Mouse (Mus musculus) CH12.LX (cell line): ENCODE results near the gene Rnf7. TPM values are rescaled to one million over a fixed set of nuclear protein-coding genes. Genes with fewer than 3 reads are reported as not detected.

Source experiments
- DNase-seq: peaks from one replicate; pipeline ENCODE4 v3.0.0-alpha.2; 2013; ENCODE audit errors: extremely low read depth
- H3K27ac ChIP-seq: 2 replicates; pipeline ENCODE4 v1.5.1; 2012; ENCODE audit warnings: low read depth, mild to moderate bottlenecking, control low read depth, moderate library complexity; ENCODE audit not compliant: insufficient read depth
- H3K27me3 ChIP-seq: replicated peaks from 2 replicates; pipeline ENCODE3; 2012; ENCODE audit warnings: inconsistent platforms
- H3K36me3 ChIP-seq, 2 experiments: replicated peaks in 1 of 2; 2 replicates each; pipeline versions ENCODE3 to v1.6.1; 2012; ENCODE audit warnings: inconsistent platforms in 1 of 2, low read length in 1 of 2, mild to moderate bottlenecking in 1 of 2, mixed read lengths in 1 of 2, moderate library complexity in 1 of 2; ENCODE audit not compliant: control insufficient read depth in 1 of 2, insufficient read depth in 1 of 2
- H3K4me1 ChIP-seq, 2 experiments: 2 replicates each; pipeline ENCODE4 v1.6.1; 2012; ENCODE audit warnings: inconsistent platforms in 1 of 2, moderate library complexity in 1 of 2; ENCODE audit not compliant: insufficient read depth in 2 of 2, control insufficient read depth in 1 of 2
- H3K4me2 ChIP-seq: 2 replicates; pipeline ENCODE4 v1.6.1; 2012; ENCODE audit warnings: low read depth, mild to moderate bottlenecking, control low read depth; ENCODE audit not compliant: poor library complexity, insufficient read depth, severe bottlenecking
- H3K4me3 ChIP-seq, 3 experiments: fragments of 150-350 bp in 1 of 3; sonication (generic) in 1 of 3; replicated peaks in 1 of 3; 2 replicates each; pipeline versions ENCODE3 to v1.5.1; 2011 to 2012; ENCODE audit warnings: low read depth in 2 of 3, low read length in 2 of 3, mild to moderate bottlenecking in 2 of 3, moderate library complexity in 2 of 3, control low read depth in 1 of 3, improper control_type of control experiment in 1 of 3, inconsistent platforms in 1 of 3, mixed read lengths in 1 of 3; ENCODE audit not compliant: poor library complexity in 1 of 3
- H3K79me2 ChIP-seq: replicated peaks from 2 replicates; pipeline ENCODE4 v1.6.1; 2012; ENCODE audit warnings: mild to moderate bottlenecking, moderate library complexity; ENCODE audit not compliant: control insufficient read depth, poor library complexity, insufficient read depth, severe bottlenecking; ENCODE audit errors: extremely low read depth
- H3K9ac ChIP-seq: 2 replicates; pipeline ENCODE4 v1.6.1; 2012; ENCODE audit warnings: low read depth, mild to moderate bottlenecking, control low read depth, moderate library complexity; ENCODE audit not compliant: insufficient read depth
- H3K9me3 ChIP-seq: replicated peaks from 2 replicates; pipeline ENCODE3; 2012; ENCODE audit warnings: low read length, inconsistent platforms, mixed read lengths
- BHLHE40 ChIP-seq: IDR thresholded peaks from 2 replicates; pipeline ENCODE4 v1.6.1; 2011; ENCODE audit warnings: mild to moderate bottlenecking, low read depth, low read length, improper control_type of control experiment
- CHD1 ChIP-seq: IDR thresholded peaks from 2 replicates; pipeline ENCODE4 v1.6.1; 2012; ENCODE audit warnings: low read depth, low read length, improper control_type of control experiment, inconsistent platforms
- CHD2 ChIP-seq: IDR thresholded peaks from 2 replicates; pipeline ENCODE4 v1.6.1; 2011; ENCODE audit warnings: low read length, improper control_type of control experiment
- CTCF ChIP-seq, 2 experiments: IDR thresholded peaks in 1 of 2; conservative IDR thresholded peaks in 1 of 2; 2 replicates each; pipeline ENCODE4 v1.5.1; 2011 to 2012; ENCODE audit warnings: low read depth in 2 of 2, low read length in 2 of 2, improper control_type of control experiment in 1 of 2, inconsistent platforms in 1 of 2, mild to moderate bottlenecking in 1 of 2, moderate library complexity in 1 of 2
- E2F4 ChIP-seq: IDR thresholded peaks from 2 replicates; pipeline ENCODE4 v1.6.1; 2011; ENCODE audit warnings: low read depth, low read length, improper control_type of control experiment; ENCODE audit not compliant: insufficient replicate concordance
- ELF1 ChIP-seq: IDR thresholded peaks from 2 replicates; pipeline ENCODE4 v1.6.1; 2014; ENCODE audit warnings: low read depth, mild to moderate bottlenecking, inconsistent platforms, low read length, improper control_type of control experiment
- EP300 ChIP-seq: IDR thresholded peaks from 2 replicates; pipeline ENCODE4 v1.6.1; 2011; ENCODE audit warnings: low read length, improper control_type of control experiment
- HCFC1 ChIP-seq: IDR thresholded peaks from 2 replicates; pipeline ENCODE4 v1.6.1; 2012; ENCODE audit warnings: low read depth, mild to moderate bottlenecking, inconsistent platforms, low read length, improper control_type of control experiment
- IRF4 ChIP-seq: IDR thresholded peaks from 2 replicates; pipeline ENCODE4 v1.6.1; 2014; ENCODE audit warnings: low read depth, mild to moderate bottlenecking, inconsistent platforms, low read length, improper control_type of control experiment
- JUN ChIP-seq: IDR thresholded peaks from 2 replicates; pipeline ENCODE4 v1.6.1; 2011; ENCODE audit warnings: low read depth, mild to moderate bottlenecking, low read length, improper control_type of control experiment, moderate library complexity; ENCODE audit not compliant: insufficient read depth
- JUND ChIP-seq: conservative IDR thresholded peaks from 2 replicates; pipeline ENCODE4 v1.6.1; 2011; ENCODE audit warnings: low read depth, low read length, improper control_type of control experiment
- KAT2A ChIP-seq: IDR thresholded peaks from 2 replicates; pipeline ENCODE4 v1.6.1; 2012; ENCODE audit warnings: low read length, improper control_type of control experiment, inconsistent platforms; ENCODE audit not compliant: insufficient replicate concordance
- MAZ ChIP-seq: IDR thresholded peaks from 2 replicates; pipeline ENCODE4 v1.6.1; 2012; ENCODE audit warnings: low read depth, mild to moderate bottlenecking, inconsistent platforms, low read length, improper control_type of control experiment, moderate library complexity
- MEF2A ChIP-seq: IDR thresholded peaks from 2 replicates; pipeline ENCODE4 v1.6.1; 2014; ENCODE audit warnings: low read depth, mild to moderate bottlenecking, inconsistent platforms, low read length, improper control_type of control experiment, borderline replicate concordance
- MYC ChIP-seq: IDR thresholded peaks from 2 replicates; pipeline ENCODE4 v1.6.1; 2011; ENCODE audit warnings: low read depth, mild to moderate bottlenecking, improper control_type of control experiment, low read length
- NELFE ChIP-seq: IDR thresholded peaks from 2 replicates; pipeline ENCODE4 v1.6.1; 2011; ENCODE audit warnings: low read depth, low read length, improper control_type of control experiment
- NRF1 ChIP-seq: IDR thresholded peaks from 2 replicates; pipeline ENCODE4 v1.6.1; 2014; ENCODE audit warnings: low read depth, mild to moderate bottlenecking, inconsistent platforms, low read length, improper control_type of control experiment, moderate library complexity
- PAX5 ChIP-seq: IDR thresholded peaks from 2 replicates; pipeline ENCODE4 v1.6.1; 2012; ENCODE audit warnings: low read length, inconsistent platforms, mixed read lengths
- RAD21 ChIP-seq: IDR thresholded peaks from 2 replicates; pipeline ENCODE4 v1.6.1; 2011; ENCODE audit warnings: low read depth, mild to moderate bottlenecking, low read length, improper control_type of control experiment, moderate library complexity
- SIN3A ChIP-seq: IDR thresholded peaks from 2 replicates; pipeline ENCODE4 v1.6.1; 2012; ENCODE audit warnings: low read length, improper control_type of control experiment, inconsistent platforms
- SMC3 ChIP-seq: IDR thresholded peaks from 2 replicates; pipeline ENCODE4 v1.6.1; 2011; ENCODE audit warnings: low read depth, low read length, improper control_type of control experiment
- TBP ChIP-seq: conservative IDR thresholded peaks from 2 replicates; pipeline ENCODE4 v1.6.1; 2011; ENCODE audit warnings: low read depth, low read length, improper control_type of control experiment
- UBTF ChIP-seq: IDR thresholded peaks from 2 replicates; pipeline ENCODE4 v1.6.1; 2012; ENCODE audit warnings: low read depth, mild to moderate bottlenecking, inconsistent platforms, low read length, improper control_type of control experiment, moderate library complexity
- USF1 ChIP-seq: IDR thresholded peaks from 2 replicates; pipeline ENCODE4 v1.6.1; 2014; ENCODE audit warnings: low read depth, mild to moderate bottlenecking, inconsistent platforms, low read length, improper control_type of control experiment
- USF2 ChIP-seq: conservative IDR thresholded peaks from 2 replicates; pipeline ENCODE4 v1.6.1; 2011; ENCODE audit warnings: low read depth, low read length, improper control_type of control experiment
- ZC3H11A ChIP-seq: IDR thresholded peaks from 2 replicates; pipeline ENCODE4 v1.6.1; 2012; ENCODE audit warnings: low read depth, mild to moderate bottlenecking, inconsistent platforms, low read length, improper control_type of control experiment
- ZKSCAN1 ChIP-seq: IDR thresholded peaks from 2 replicates; pipeline ENCODE4 v1.6.1; 2012; ENCODE audit warnings: low read depth, inconsistent platforms, low read length, improper control_type of control experiment, borderline replicate concordance
- ZMIZ1 ChIP-seq: IDR thresholded peaks from 2 replicates; pipeline ENCODE4 v1.6.1; 2012; ENCODE audit warnings: low read depth, mild to moderate bottlenecking, inconsistent platforms, low read length, improper control_type of control experiment
- ZNF384 ChIP-seq: IDR thresholded peaks from 2 replicates; pipeline ENCODE4 v1.6.1; 2012; ENCODE audit warnings: low read depth, low read length, improper control_type of control experiment, inconsistent platforms
- dilution Hi-C: fragments of 300-500 bp; cut with MboI; formaldehyde crosslinking; loops from 2 replicates; pipeline ENCODE4 v1.14.3; 2020; ENCODE audit warnings: low sequenced_read_pairs; ENCODE audit not compliant: extremely low pct_unique_long_range_greater_than_20kb, extremely low pct_ligation_motif_present
- in situ Hi-C: fragments of 300-500 bp; cut with MboI; formaldehyde crosslinking; loops from 3 replicates; pipeline ENCODE4 v1.14.3; 2019; ENCODE audit warnings: low sequenced_read_pairs, low pct_ligation_motif_present, low pct_unique_long_range_greater_than_20kb, mixed read lengths
- polyA plus RNA-seq: library from polyadenylated mRNA; unstranded; fragments of >175 nt; gene quantifications from 2 replicates; pipeline ENCODE4 v1.2.1, GENCODE M21; 2012; ENCODE audit warnings: low read depth; ENCODE audit not compliant: insufficient read length
- total RNA-seq, 2 experiments: library from RNA; depleted of rRNA; stranded (reverse); fragments of 300-350 nt in 1 of 2; fragments of >200 nt in 1 of 2; gene quantifications; 2 replicates each; pipeline ENCODE4 v1.2.3; 2012 to 2014

Gene Rnf7
- total and polyA plus RNA-seq, 3 experiments: 131 to 277 (median 135) TPM

DNA sequence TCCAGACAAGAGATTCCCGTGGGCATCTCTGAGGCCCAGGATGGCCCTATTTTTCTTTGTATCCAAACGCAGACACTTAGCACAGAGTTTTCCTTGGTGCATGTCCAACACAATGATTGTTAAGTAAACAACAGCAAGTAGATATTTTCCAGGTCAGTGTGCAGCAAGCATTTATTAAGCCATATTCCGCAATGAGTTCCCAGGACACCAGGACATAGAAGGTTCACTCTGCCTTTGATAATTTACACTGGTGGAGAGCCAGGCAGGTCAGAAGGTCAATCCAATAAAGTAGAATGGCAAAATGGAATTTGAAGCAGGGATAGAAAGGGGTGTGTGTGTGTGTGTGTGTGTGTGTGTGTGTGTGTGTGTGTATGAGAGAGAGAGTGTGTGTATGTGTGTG, 47.4 kb downstream of the Rnf7 start:
- DNase-seq: no peak
- no peaks in the 10 kb centered on the region for H3K36me3 ChIP-seq
- H3K27me3 ChIP-seq: no peaks in the 10 kb centered on the region
- no peak for TF ChIP-seq CTCF (conservative IDR thresholded peaks at IDR 0.05 in 1 of 2, IDR thresholded peaks at IDR 0.05 in 1 of 2; ENCODE audit: low read depth in 2 of 2, low read length in 2 of 2)
- no peak for TF ChIP-seq JUND
- TF ChIP-seq USF1: no peak
- no peak for TF ChIP-seq RAD21
- TF ChIP-seq ZNF384: no peak
- no peak for TF ChIP-seq MAZ
- TF ChIP-seq E2F4: no peak
- no peak for TF ChIP-seq EP300
- no peak for TF ChIP-seq CHD1
- TF ChIP-seq PAX5: no peak
- TF ChIP-seq MEF2A: no peak
- no peak for TF ChIP-seq UBTF
- TF ChIP-seq SIN3A: no peak
- no peak for TF ChIP-seq CHD2
- TF ChIP-seq JUN: no peak
- no peak for TF ChIP-seq NELFE
- no peak for TF ChIP-seq ZC3H11A
- TF ChIP-seq MYC: no peak
- no peak for TF ChIP-seq ZMIZ1
- no peak for TF ChIP-seq IRF4
- H3K4me1 ChIP-seq: no peaks in the 10 kb centered on the region
- no peak overlapping the region for H3K9ac ChIP-seq
- no peak overlapping the region for H3K4me3 ChIP-seq
- dilution Hi-C loops (no loop called here), in situ Hi-C loops (no loop called here)
- H3K79me2 ChIP-seq: no peaks in the 10 kb centered on the region
- no peaks in the 10 kb centered on the region for H3K9me3 ChIP-seq
- H3K4me2 ChIP-seq: no peak overlapping the region
- no peak overlapping the region for H3K27ac ChIP-seq

DNA sequence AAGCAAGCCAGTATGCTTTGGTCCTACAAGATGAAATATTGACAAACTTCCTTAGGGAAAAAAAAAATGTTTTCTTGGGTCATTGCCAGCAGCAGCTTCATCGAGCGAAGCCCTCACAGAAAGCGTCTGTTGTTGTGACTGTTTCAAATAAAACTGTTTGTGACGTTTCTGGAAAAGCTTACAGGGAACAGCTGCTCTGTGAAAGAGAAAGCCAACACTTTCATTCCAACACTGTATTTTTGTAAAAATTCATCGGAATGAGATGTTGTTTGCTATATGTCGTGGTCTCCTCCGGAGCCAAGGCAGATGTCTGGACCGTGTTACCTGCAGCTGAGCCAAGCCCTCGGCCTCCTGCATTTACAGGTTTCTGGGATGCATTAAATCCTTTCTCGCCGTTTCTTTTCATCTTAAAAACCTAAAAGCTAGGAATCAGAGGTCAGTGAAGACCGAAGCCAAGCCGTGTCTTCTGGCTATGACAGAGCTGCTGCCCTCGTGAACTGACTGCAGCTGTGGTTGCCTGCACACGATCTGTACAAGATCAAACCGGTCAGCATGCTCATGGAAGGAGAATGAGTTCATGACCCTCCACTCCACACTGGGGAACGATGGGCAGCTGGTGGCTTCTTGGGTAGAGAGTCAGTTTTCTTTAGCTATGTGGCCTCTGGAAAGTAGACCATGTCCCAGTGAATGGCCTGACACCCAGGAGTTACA, 50.0 kb downstream of the Rnf7 start:
- dilution Hi-C loops: no loop called here
- DNase-seq: no peak
- H3K9me3 ChIP-seq: no peaks in the 10 kb centered on the region
- in situ Hi-C loops: no loop called here
- no peaks in the 10 kb centered on the region for H3K4me1 ChIP-seq
- H3K27ac ChIP-seq: no peak overlapping the region
- TF ChIP-seq ZKSCAN1: no peak
- TF ChIP-seq SIN3A: no peak
- no peak for TF ChIP-seq ZMIZ1
- no peak for TF ChIP-seq SMC3
- TF ChIP-seq PAX5: no peak
- no peak for TF ChIP-seq ZNF384
- TF ChIP-seq USF2: no peak
- TF ChIP-seq IRF4: no peak
- TF ChIP-seq KAT2A: no peak
- TF ChIP-seq USF1: no peak
- TF ChIP-seq UBTF: no peak
- no peak for TF ChIP-seq NRF1
- TF ChIP-seq EP300: no peak
- no peak for TF ChIP-seq ELF1
- TF ChIP-seq TBP: no peak
- no peak for TF ChIP-seq MYC
- no peak for TF ChIP-seq HCFC1
- no peak for TF ChIP-seq BHLHE40
- TF ChIP-seq, all 38 proteins: peak for 0
- Histone ChIP-seq H3K4me2 (no peak overlapping the region), H3K27me3 (no peaks in the 10 kb centered on the region), H3K9ac (no peak overlapping the region), H3K36me3 (no peaks in the 10 kb centered on the region), H3K4me3 (no peak overlapping the region), H3K79me2 (no peaks in the 10 kb centered on the region)
